Mouse (Mus musculus) limb, embryonic 15.5 days (tissue): ENCODE data around the gene Cnp. TPM values are rescaled to one million over a fixed set of nuclear protein-coding genes. Genes with fewer than 3 reads are reported as not detected.

ENCODE experiments used
- ATAC-seq: fragments of 200-750 bp; cut with Nextera tagmentation; 2 replicates; pipeline ENCODE4 v1.8.0; 2017; ENCODE audit warnings: low read depth, moderate TSS enrichment; ENCODE audit not compliant: insufficient number of reproducible peaks, low FRiP score, low TSS enrichment
- H3K27ac ChIP-seq: fragments of 300-500 bp; sonication (generic); 2 replicates; pipeline ENCODE4 v1.5.1; 2015; ENCODE audit warnings: moderate library complexity, mild to moderate bottlenecking, inconsistent platforms
- H3K27me3 ChIP-seq: fragments of 300-500 bp; sonication (generic); 2 replicates; pipeline ENCODE4 v1.6.1; 2015; ENCODE audit warnings: inconsistent platforms
- H3K36me3 ChIP-seq: fragments of 300-500 bp; sonication (generic); 2 replicates; pipeline ENCODE4 v1.6.1; 2015; ENCODE audit warnings: inconsistent platforms
- H3K4me1 ChIP-seq: fragments of 300-500 bp; sonication (generic); 2 replicates; pipeline ENCODE4 v1.6.1; 2015; ENCODE audit warnings: inconsistent platforms
- H3K4me2 ChIP-seq: fragments of 300-500 bp; sonication (generic); 2 replicates; pipeline ENCODE4 v1.6.1; 2015; ENCODE audit warnings: mild to moderate bottlenecking, inconsistent platforms
- H3K4me3 ChIP-seq: fragments of 300-500 bp; sonication (generic); 2 replicates; pipeline ENCODE4 v1.5.1; 2015; ENCODE audit warnings: mild to moderate bottlenecking, inconsistent platforms
- H3K9ac ChIP-seq: fragments of 300-500 bp; sonication (generic); 2 replicates; pipeline ENCODE4 v1.6.1; 2015; ENCODE audit warnings: inconsistent platforms
- H3K9me3 ChIP-seq: fragments of 300-500 bp; sonication (generic); 2 replicates; pipeline ENCODE4 v1.6.1; 2016; ENCODE audit warnings: inconsistent platforms
- WGBS: fragments of 180-500 bp; shearing (Covaris S2); methylation state at CpG from one replicate; pipeline ENCODE4 v1.1.7; 2015; 5-methylcytosine and 5-hydroxymethylcytosine counted together
- polyA plus RNA-seq: library from polyadenylated mRNA; unstranded; fragments of >200 nt; fragmentation: Nextera tagmentation; extraction: Ambion mirVana; gene quantifications from 2 replicates; pipeline ENCODE4 v1.2.1, GENCODE M21; 2015

Cnp gene
- polyA plus RNA-seq, 1 experiment from 2014 or later: 25.1 TPM

DNA sequence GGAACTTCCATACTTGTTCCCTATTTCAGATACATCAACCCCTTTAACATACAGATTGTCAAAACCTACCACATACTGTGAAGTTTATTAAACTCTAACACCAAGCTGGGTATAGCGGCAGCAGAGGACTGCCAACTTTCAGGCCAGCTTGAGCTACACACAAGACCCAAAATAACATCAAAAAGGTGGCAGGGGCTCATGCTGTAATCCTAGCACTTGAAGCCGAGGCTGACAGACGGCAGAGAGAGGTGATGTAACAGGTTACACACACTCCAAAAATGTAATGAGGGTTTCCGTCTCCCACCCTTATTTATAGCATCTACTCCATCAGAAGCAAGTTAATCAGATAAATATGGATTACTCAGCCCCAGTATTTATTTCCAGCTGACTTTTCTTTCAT, 20.8 kb downstream of the Cnp start:
- Histone ChIP-seq H3K4me2 (no peak overlapping the region), H3K4me1 (no peaks in the 10 kb centered on the region), H3K9me3 (no peaks in the 10 kb centered on the region), H3K27ac (no peak overlapping the region), H3K36me3 (peaks cover 95% of the 10 kb centered on the region), H3K27me3 (no peaks in the 10 kb centered on the region), H3K4me3 (no peak overlapping the region), H3K9ac (no peak overlapping the region)
- WGBS: 61% methylated on average over 4 of the region's 4 CpGs
- no peak for ATAC-seq

DNA sequence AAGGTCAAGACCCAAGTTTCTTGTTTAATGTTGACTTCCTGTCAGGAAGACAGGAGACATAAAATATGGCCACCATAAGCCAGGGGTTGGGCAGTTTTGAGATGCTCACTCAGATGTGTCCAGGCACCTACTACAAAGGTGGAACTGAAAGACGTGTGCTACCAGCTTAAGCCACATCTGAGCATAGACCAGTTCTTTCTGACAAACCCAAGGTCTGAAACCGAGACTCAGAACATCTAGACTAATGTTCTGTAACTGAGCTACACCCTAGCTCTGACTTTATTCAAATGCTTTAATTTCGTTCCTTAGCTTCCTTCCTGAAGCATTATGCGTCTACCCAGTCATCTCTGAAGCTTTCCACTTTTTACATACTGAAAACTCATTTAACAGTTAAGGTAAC, 23.4 kb downstream of the Cnp start:
- no peak for ATAC-seq
- Histone ChIP-seq H3K9me3 (no peaks in the 10 kb centered on the region), H3K36me3 (peaks cover 75% of the 10 kb centered on the region), H3K9ac (no peak overlapping the region), H3K4me1 (no peaks in the 10 kb centered on the region), H3K4me2 (no peak overlapping the region), H3K27me3 (no peaks in the 10 kb centered on the region), H3K27ac (no peak overlapping the region), H3K4me3 (no peak overlapping the region)
- WGBS: 89% methylated on average over 4 of the region's 4 CpGs

DNA sequence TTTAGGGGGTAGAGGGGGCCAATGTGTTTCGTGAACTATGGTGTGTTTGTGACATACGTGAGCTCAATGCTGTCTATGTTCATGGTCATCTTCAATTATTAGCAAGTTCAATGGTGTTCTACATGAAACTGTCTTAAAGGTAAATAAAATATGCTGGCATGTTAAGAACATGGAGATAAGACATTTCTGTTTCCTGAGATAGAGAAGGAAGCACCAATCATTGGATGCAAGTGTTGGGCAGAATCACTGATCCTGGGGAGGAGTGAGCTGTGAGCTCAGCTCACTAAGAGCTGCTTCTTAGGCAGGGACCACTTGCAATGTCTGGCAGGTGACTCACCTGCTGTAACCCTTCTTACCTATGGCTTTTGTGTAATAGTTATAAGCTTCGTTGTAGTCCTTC, 26.7 kb downstream of the Cnp start:
- Histone ChIP-seq H3K36me3 (peaks cover 46% of the 10 kb centered on the region), H3K9me3 (no peaks in the 10 kb centered on the region), H3K4me1 (peaks cover 8% of the 10 kb centered on the region; the same call in 1 of the 2 replicates), H3K4me3 (no peak overlapping the region), H3K9ac (no peak overlapping the region), H3K27me3 (no peaks in the 10 kb centered on the region), H3K27ac (no peak overlapping the region), H3K4me2 (no peak overlapping the region)
- 89% methylated on average over 3 of the region's 3 CpGs for WGBS
- ATAC-seq: no peak

DNA sequence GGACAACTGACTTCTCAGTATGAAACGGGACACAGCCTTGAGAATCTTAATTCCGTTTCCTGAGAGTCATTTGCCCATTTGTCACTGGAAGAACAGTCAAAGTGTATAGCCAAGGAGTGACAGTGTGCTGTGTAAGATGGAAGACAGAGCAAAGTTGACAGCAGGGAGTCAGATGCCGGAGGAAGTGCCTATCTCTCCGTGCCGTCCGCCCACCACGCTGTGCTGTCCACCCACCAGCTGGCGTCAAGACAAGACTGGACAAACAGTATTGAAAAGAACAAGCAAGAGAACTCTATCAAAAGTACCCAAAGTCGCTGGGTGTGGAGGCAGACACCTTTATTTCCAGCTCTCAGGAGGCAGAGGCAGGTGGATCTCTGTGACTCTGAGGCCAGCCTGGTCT, 28.5 kb downstream of the Cnp start:
- Histone ChIP-seq H3K36me3 (peaks cover 30% of the 10 kb centered on the region), H3K27me3 (no peaks in the 10 kb centered on the region)

DNA sequence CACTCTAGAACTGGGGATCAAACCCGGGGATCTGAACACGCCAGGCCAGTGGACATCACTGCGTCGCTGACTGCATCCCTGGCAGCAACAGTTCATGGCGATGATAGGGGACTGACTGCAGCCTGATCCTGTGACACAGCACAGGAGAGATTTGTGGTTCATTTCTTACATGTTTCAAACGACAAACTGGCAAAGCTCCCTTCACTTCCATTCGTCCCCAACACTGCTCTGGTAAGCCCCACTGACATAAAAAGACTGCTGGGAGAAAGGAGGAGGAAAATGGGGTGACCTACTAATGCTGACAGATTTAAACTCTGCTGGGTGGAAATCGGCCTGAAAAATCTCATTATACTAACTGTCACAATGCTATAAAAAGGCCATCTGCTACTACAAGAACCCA, 29.1 kb downstream of the Cnp start:
- Histone ChIP-seq H3K4me3 (no peak overlapping the region), H3K27me3 (no peaks in the 10 kb centered on the region), H3K4me2 (no peak overlapping the region), H3K4me1 (peaks cover 8% of the 10 kb centered on the region; the same call in 1 of the 2 replicates), H3K27ac (peak overlapping the region; percentile 57; the same call in 1 of the 2 replicates), H3K9ac (no peak overlapping the region), H3K36me3 (peaks cover 30% of the 10 kb centered on the region), H3K9me3 (no peaks in the 10 kb centered on the region)
- no peak for ATAC-seq
- WGBS: 73% methylated on average over 8 of the region's 8 CpGs

More for the DNA sequence above, 28.5 kb downstream of the Cnp start:
- H3K27ac ChIP-seq: no peak overlapping the region
- H3K4me1 ChIP-seq: peaks cover 8% of the 10 kb centered on the region; the same call in 1 of the 2 replicates
- H3K4me3 ChIP-seq: no peak overlapping the region
- H3K4me2 ChIP-seq: no peak overlapping the region
- H3K9me3 ChIP-seq: no peaks in the 10 kb centered on the region
- WGBS: 94% methylated on average over 9 of the region's 9 CpGs
- no peak for ATAC-seq
- no peak overlapping the region for H3K9ac ChIP-seq

DNA sequence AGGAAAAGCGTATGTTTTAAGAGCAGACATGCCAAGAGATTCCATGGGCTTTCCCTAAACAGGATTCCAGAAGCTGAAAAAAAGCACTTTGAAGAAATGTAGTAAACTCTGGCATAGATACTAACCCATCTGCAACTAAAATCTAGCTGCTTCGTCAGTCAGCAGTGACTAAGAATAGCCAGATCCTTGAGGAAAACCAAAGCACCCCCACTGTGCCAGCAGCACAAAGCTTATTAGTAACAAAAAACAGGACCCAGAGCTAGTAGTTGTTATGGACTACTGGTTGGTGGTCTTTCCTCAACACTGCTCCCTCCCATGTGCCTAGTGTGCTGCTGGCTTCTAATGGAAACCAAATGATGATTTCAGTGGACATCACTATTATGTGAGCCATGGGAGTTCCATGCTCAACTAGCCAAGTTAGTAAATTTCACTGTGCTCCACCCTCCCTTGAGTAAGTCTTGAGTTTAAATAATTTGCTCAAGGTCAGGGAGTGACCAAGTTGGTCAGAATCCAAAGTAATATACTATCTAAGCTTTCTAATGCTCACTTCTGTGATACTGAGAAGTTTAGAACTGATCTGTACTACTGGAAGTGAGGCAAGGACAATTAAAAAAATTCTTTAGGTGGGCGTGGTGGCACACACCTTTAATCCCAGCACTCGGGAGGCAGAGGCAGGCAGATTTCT, 29.8 kb downstream of the Cnp start:
- peaks cover 23% of the 10 kb centered on the region for H3K36me3 ChIP-seq

DNA sequence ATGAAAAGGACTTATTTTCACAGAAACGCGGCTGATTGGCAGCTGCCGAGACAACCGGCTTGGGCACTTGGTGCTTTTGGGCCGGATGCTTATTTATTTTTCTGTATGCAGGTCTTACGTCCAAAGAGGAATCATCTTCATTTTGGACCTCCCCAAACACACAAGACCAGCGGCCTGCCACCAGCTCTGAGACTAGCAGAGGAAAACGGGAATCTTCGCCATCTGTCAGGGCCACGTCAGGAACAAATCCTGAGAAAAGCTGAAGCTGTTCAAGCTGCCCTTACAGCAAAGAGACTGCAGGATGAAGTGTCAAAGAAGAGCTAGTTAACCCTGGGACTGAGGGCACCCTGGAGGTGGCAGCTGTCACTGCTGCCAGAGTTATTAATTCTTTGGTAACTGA, 30.7 kb downstream of the Cnp start:
- H3K36me3 ChIP-seq: peaks cover 14% of the 10 kb centered on the region
- H3K4me2 ChIP-seq: no peak overlapping the region
- no peak overlapping the region for H3K4me3 ChIP-seq
- 87% methylated on average over 10 of the region's 10 CpGs for WGBS
- H3K9ac ChIP-seq: no peak overlapping the region
- H3K4me1 ChIP-seq: peaks cover 17% of the 10 kb centered on the region
- no peaks in the 10 kb centered on the region for H3K9me3 ChIP-seq
- no peaks in the 10 kb centered on the region for H3K27me3 ChIP-seq
- no peak overlapping the region for H3K27ac ChIP-seq
- ATAC-seq: no peak

More for the DNA sequence above, 29.8 kb downstream of the Cnp start:
- Histone ChIP-seq H3K4me2 (no peak overlapping the region), H3K27ac (peak overlapping the region; percentile 57; the same call in 1 of the 2 replicates), H3K4me3 (no peak overlapping the region), H3K9ac (no peak overlapping the region), H3K4me1 (peaks cover 8% of the 10 kb centered on the region), H3K27me3 (no peaks in the 10 kb centered on the region), H3K9me3 (no peaks in the 10 kb centered on the region)
- ATAC-seq: no peak
- 66% methylated on average over 4 of the region's 4 CpGs for whole genome bisulfite sequencing

DNA sequence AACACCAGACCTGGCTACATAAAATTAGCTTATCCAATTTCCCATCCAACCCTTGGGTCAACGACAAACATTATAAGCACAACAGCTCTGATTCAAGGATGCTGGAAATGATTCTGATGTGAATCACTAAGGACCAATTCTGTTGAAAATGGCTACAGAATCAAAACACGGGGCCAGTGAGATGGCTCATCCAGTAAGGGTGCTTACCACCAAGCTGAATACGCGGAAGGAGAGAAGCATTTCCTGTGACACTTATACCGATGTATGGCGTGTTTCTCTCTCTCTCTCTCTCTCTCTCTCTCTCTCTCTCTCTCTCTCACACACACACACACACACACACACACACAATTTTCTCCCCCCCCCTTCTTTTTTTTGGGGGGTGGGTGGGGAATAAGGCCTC, 32.4 kb downstream of the Cnp start:
- H3K27ac ChIP-seq: no peak overlapping the region
- H3K4me1 ChIP-seq: peaks cover 20% of the 10 kb centered on the region
- no peaks in the 10 kb centered on the region for H3K27me3 ChIP-seq
- H3K9me3 ChIP-seq: no peaks in the 10 kb centered on the region
- no peak overlapping the region for H3K9ac ChIP-seq
- 94% methylated on average over 6 of the region's 6 CpGs for WGBS
- no peak overlapping the region for H3K4me3 ChIP-seq
- H3K36me3 ChIP-seq: peaks cover 15% of the 10 kb centered on the region
- H3K4me2 ChIP-seq: no peak overlapping the region
- ATAC-seq: no peak

DNA sequence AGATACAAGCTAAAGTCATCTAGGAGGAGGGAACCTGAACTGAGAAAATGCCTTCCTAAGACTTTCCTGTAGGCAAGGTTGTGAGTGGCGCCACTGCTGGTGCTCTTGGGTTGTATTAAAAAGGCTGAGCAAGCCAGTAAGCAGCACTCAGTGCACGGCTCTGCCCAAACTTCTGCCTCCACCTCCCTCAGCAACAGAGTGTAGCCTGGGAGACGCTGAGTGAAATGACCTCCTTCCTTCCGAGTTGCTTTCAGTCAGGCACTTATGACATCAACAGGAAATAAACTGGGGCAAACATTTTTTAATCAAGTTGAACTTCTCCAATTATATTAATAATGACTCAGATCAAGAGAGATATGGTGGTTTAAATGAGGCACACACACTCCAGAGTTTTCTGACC, 34.1 kb downstream of the Cnp start:
- H3K36me3 ChIP-seq: peaks cover 20% of the 10 kb centered on the region
- no peak overlapping the region for H3K4me3 ChIP-seq
- H3K27ac ChIP-seq: peak overlapping the region; percentile 44; the same call in 1 of the 2 replicates
- 65% methylated on average over 4 of the region's 4 CpGs for WGBS
- no peaks in the 10 kb centered on the region for H3K27me3 ChIP-seq
- no peak overlapping the region for H3K9ac ChIP-seq
- ATAC-seq: no peak
- no peak overlapping the region for H3K4me2 ChIP-seq
- no peaks in the 10 kb centered on the region for H3K9me3 ChIP-seq
- peaks cover 18% of the 10 kb centered on the region for H3K4me1 ChIP-seq

DNA sequence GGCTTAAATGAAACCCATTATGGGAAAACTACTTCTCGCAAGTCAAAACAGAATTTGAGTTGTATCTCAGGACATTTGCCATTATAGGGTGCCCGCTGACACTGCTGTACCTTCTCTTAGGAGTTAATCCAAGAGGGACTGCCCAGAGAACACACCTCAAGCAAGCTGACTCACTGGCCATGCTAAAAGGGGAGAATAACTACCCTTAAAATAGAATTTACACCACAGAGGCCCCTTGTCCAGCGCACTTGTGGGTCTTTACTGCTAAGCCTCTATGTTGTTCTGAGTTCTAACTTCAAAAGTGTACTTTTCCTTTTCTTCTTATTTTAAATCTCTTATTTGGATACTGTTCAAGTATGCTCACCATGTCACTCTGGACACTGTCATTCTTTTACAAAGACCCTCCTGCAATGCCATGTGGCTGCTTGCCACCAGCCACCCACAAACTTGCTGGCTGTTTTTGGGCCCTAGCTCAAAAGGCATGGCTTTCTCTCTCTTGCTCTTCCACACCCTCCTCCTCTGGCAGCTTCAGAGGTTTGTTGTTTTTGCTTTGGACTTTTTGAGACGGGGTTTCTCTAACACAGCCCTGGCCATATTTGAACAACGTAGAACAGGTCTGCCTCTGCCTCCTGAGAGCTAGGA, 34.8 kb downstream of the Cnp start:
- Histone ChIP-seq H3K27me3 (no peaks in the 10 kb centered on the region), H3K4me2 (no peak overlapping the region), H3K4me1 (peaks cover 15% of the 10 kb centered on the region), H3K27ac (peak overlapping the region; percentile 44), H3K36me3 (peaks cover 20% of the 10 kb centered on the region), H3K4me3 (no peak overlapping the region), H3K9ac (no peak overlapping the region), H3K9me3 (no peaks in the 10 kb centered on the region)
- 78% methylated on average over 5 of the region's 5 CpGs for WGBS
- no peak for ATAC-seq

DNA sequence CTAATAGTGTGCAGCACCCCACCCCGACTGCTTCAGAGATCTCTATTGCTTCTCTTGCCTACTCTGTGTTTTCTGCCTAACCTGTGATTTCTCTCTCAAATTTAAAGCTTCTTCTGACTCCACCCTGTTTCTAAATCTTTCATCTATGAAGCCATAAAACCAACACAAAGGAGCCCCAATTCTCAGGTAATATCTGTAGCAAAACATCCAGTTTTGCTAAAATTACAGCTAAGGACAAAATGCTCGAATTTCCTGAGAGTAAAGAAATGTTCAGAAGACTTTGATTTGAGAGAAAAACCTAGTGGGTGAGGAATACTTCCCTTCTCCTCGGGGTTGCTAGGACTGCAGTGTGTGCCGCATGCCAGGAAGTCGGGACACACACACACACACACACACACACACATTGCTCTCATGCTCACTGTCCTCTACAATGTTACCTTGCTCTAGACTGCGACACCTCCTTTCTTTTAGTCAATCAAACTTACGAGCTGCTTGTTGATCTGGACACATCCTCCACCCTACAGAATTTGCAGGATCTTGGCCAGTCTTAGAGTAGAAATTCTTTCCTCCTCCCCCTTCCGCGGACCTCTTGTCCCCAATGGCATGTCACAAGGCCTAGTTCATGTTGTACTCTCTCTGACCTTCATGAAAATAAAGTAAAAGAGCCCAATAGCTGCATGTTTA, 35.4 kb downstream of the Cnp start:
- H3K9me3 ChIP-seq: no peaks in the 10 kb centered on the region
- peak overlapping the region; percentile 44 for H3K27ac ChIP-seq
- peaks cover 14% of the 10 kb centered on the region for H3K4me1 ChIP-seq
- H3K4me3 ChIP-seq: no peak overlapping the region
- peaks cover 20% of the 10 kb centered on the region for H3K36me3 ChIP-seq
- H3K9ac ChIP-seq: no peak overlapping the region
- H3K27me3 ChIP-seq: no peaks in the 10 kb centered on the region
- no peak overlapping the region for H3K4me2 ChIP-seq
- WGBS: 82% methylated on average over 9 of the region's 9 CpGs
- no peak for ATAC-seq

DNA sequence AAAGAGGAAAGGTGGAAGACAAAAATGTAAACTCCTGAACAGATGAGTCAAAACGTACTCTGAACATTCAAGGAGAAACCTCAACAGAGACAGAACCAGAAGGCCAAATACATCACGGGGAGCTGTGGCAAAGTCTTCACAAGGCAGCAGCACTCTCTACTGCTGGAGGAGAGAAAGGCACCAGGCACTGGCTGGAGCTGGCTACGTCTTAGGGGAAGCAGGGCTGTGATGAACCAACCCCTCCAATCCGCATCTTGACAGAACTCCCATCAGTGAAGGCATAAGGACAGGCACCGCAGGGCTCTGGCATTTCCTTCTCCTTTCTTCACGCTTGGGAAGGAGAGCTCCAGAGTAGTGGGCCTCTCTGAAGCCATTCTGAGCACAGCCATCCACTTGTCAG, 36.9 kb downstream of the Cnp start:
- Histone ChIP-seq H3K4me3 (no peak overlapping the region), H3K27ac (no peak overlapping the region), H3K9me3 (no peaks in the 10 kb centered on the region), H3K4me2 (no peak overlapping the region), H3K27me3 (no peaks in the 10 kb centered on the region), H3K4me1 (peaks cover 12% of the 10 kb centered on the region), H3K36me3 (peaks cover 20% of the 10 kb centered on the region), H3K9ac (no peak overlapping the region)
- ATAC-seq: no peak
- WGBS: 88% methylated on average over 6 of the region's 6 CpGs
